Mouse (Mus musculus) liver, adult 2 months (tissue): ENCODE measurements at regions not wholly inside any gene's neighbourhood (a gene's known extent, or its start where the extent isn't known, plus 50 kb on each side); places are given as distances from the start of the nearest gene placed in this dataset.

Source experiments
- CTCF ChIP-seq: fragments of 200-500 bp; IDR thresholded peaks from 2 replicates; pipeline ENCODE4 v1.5.1; 2011; ENCODE audit warnings: low read depth, low read length, control low read depth
- POLR2A ChIP-seq: fragments of 200-500 bp; IDR thresholded peaks from 2 replicates; pipeline ENCODE4 v1.6.1; 2011; ENCODE audit warnings: low read length, control low read depth; ENCODE audit not compliant: insufficient read depth; ENCODE audit errors: extremely low read depth

DNA sequence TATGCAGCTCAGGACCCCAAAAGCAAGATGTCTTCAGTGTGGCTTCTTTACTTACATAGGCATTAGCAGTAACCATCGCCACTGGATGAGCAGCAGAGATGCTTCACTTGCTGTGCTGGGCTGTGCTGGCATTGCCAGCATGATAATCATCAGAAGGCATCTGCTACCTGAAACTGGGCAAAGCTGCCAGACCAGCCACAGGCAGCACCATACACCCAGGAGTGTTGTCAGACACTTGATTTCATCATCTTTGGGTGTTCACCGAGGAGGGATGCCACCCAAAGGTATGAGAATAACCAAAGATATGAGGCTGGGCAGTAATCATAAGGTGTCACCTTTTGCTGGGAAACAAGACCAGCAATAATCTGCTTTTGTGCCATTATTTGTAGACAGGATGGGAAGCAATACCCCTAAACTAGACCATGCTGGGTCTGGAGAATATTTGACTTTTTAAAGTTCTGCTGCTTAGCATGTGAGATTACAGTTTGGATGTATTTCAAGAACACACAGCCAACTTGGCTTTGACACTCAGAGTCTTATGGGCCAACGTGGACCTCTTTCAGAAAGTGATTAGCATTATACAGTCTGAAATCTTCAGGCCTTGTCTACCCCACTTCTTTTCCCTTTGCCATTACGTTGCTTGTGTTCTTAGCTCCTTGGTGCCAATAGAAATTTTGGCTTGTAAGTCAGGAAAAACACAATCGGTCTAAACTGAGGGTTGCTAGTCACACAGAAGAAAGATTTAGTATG lies 80.7 kb upstream of the Cerkl start:
- no peak for TF ChIP-seq CTCF
- no peak for TF ChIP-seq POLR2A
